Mouse (Mus musculus): ENCODE results near the gene Mucl3.

The Mucl3 gene

GRCm38 (mm10) chr17:35635699-35636111 is 7.8 kb downstream of the Mucl3 start:
- DNase-seq (ENCODE audit: low spot score in 2 of 2), result peak; percentile 24 to 73

- DNase-seq (ENCODE audit: low spot score in 2 of 2), result no peak
Observed at GRCm38 (mm10) chr17:35635202-35635601, 8.3 kb downstream of the Mucl3 start.

GRCm38 (mm10) chr17:35633992-35634391 is 9.5 kb downstream of the Mucl3 start:
- DNase-seq (ENCODE audit: low spot score in 2 of 2), result no peak

- no peak for DNase-seq (ENCODE audit: low spot score in 2 of 2)
Observed at GRCm38 (mm10) chr17:35626537-35626936, 17.0 kb downstream of the Mucl3 start, which contains the start of gene Gm9573. Gene Gm9573, minus strand, starts transcription at chr17:35626637.

- no peak for DNase-seq (ENCODE audit: low spot score in 2 of 2)
Observed at GRCm38 (mm10) chr17:35617127-35617526, 26.4 kb downstream of the Mucl3 start.

- DNase-seq (ENCODE audit: low spot score in 2 of 2), result no peak
Observed at GRCm38 (mm10) chr17:35601736-35602354, 41.6 kb downstream of the Mucl3 start.

GRCm38 (mm10) chr17:35601249-35601648 is 42.2 kb downstream of the Mucl3 start, which contains the start of gene Sfta2:
Gene Sfta2, plus strand, starts transcription at chr17:35601549.
- no peak for DNase-seq (ENCODE audit: low spot score in 2 of 2)

- no peak for DNase-seq (ENCODE audit: low spot score in 2 of 2)
Observed at GRCm38 (mm10) chr17:35597399-35597798, 46.1 kb downstream of the Mucl3 start.

- DNase-seq (ENCODE audit: low spot score in 2 of 2), result no peak
Observed at GRCm38 (mm10) chr17:35594456-35594855, 49.0 kb downstream of the Mucl3 start.

GRCm38 (mm10) chr17:35593786-35594185 is 49.7 kb downstream of the Mucl3 start:
- no peak for DNase-seq (ENCODE audit: low spot score in 2 of 2)

GRCm38 (mm10) chr17:35592131-35592530 is 51.4 kb downstream of the Mucl3 start:
- no peak for DNase-seq (ENCODE audit: low spot score in 2 of 2)

- no peak for DNase-seq (ENCODE audit: low spot score in 2 of 2)
Observed at GRCm38 (mm10) chr17:35591731-35592130, 51.8 kb downstream of the Mucl3 start.

- DNase-seq (ENCODE audit: low spot score in 2 of 2), result no peak
Observed at GRCm38 (mm10) chr17:35591219-35591578, 52.3 kb downstream of the Mucl3 start.

GRCm38 (mm10) chr17:35590410-35591218 is 52.9 kb downstream of the Mucl3 start:
- peak; percentile 54 to 78 for DNase-seq (ENCODE audit: low spot score in 2 of 2)

- no peak for DNase-seq (ENCODE audit: low spot score in 2 of 2)
Observed at GRCm38 (mm10) chr17:35588387-35588786, 55.1 kb downstream of the Mucl3 start.

GRCm38 (mm10) chr17:35587291-35587690 is 56.2 kb downstream of the Mucl3 start:
- no peak for DNase-seq (ENCODE audit: low spot score in 2 of 2)
